Mouse (Mus musculus): ENCODE data around the gene Gapt. TPM values are rescaled to one million over a fixed set of nuclear protein-coding genes. Genes with fewer than 3 reads are reported as not detected.
"Not testable (repeated sequence)": the region's sequence is repeated elsewhere in the genome, so short reads cannot be mapped to it uniquely, and the experiment has no call there.

Gapt gene
- polyA plus RNA-seq (2015; fragmentation: Nextera tagmentation; extraction: Ambion mirVana): 0.11 and 0.35 TPM in 2 replicates

DNA sequence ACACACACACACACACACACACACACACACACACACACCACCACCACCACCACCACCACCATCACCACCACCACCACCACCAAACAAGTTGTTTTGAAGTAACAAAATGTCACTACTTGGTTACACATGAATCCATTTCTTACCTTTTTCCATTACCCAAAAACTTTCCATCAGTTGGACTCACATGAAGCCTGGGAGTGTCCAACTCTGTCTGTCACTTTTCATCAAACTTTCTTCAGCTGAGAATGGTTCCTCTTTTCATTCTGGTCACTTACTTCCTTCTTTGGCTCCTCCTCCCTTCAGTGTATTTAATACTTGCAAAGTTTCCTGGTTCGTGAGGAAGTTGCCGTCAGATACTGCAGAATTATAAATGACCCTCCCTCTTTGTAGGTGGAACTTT lies at the start of gene Gapt:
TSS of gene Gapt (minus strand) at position 259 of the 400 bp plus-strand sequence.
- Histone ChIP-seq H3K4me2 (no peak within 1 kb of the TSS), H3K27ac (replicated peaks) (no peak within 1 kb of the TSS), H3K4me3 (no peak within 1 kb of the TSS), H3K9ac (no peak within 1 kb of the TSS), H3K36me3 (no peaks in the 10 kb centered on the region), H3K9me3 (no peaks in the 10 kb centered on the region), H3K4me1 (no peaks in the 10 kb centered on the region), H3K27me3 (replicated peaks) (no peaks in the 10 kb centered on the region)
- WGBS: 78% methylated on average over 2 of the region's 2 CpGs
- ATAC-seq (ENCODE audit: extremely low read depth, insufficient number of reproducible peaks, low FRiP score, low TSS enrichment): no peak

GRCm38 (mm10) chr13:110406152-110406551 lies 49.2 kb upstream of the Gapt start:
- Histone ChIP-seq H3K4me1 (no peaks in the 10 kb centered on the region), H3K4me2 (no peak overlapping the region), H3K36me3 (peaks cover 9% of the 10 kb centered on the region), H3K27me3 (replicated peaks) (no peaks in the 10 kb centered on the region), H3K27ac (replicated peaks) (no peak overlapping the region), H3K9ac (no peak overlapping the region), H3K9me3 (no peaks in the 10 kb centered on the region), H3K4me3 (no peak overlapping the region)
- ATAC-seq (ENCODE audit: extremely low read depth, insufficient number of reproducible peaks, low FRiP score, low TSS enrichment): no peak
- WGBS: 78% methylated on average over 5 of the region's 5 CpGs

- peaks cover 24% of the 10 kb centered on the region for H3K36me3 ChIP-seq
- not testable (repeated sequence) for H3K4me1 ChIP-seq; H3K9me3 ChIP-seq; H3K27ac ChIP-seq (replicated peaks); H3K9ac ChIP-seq; ATAC-seq (ENCODE audit: extremely low read depth, insufficient number of reproducible peaks, low FRiP score, low TSS enrichment); H3K4me3 ChIP-seq; H3K27me3 ChIP-seq (replicated peaks); H3K4me2 ChIP-seq
- WGBS: 83% methylated on average over 5 of the region's 5 CpGs
These were observed 47.7 kb upstream of the Gapt start for GRCm38 (mm10) chr13:110404686-110405085.

- WGBS: 71% methylated on average over 8 of the region's 8 CpGs
These were observed 47.1 kb upstream of the Gapt start for GRCm38 (mm10) chr13:110404059-110404458.

GRCm38 (mm10) chr13:110401877-110402276 lies 44.9 kb upstream of the Gapt start:
- WGBS: 77% methylated on average over 2 of the region's 2 CpGs
- Histone ChIP-seq H3K4me2 (no peak overlapping the region), H3K27me3 (replicated peaks) (no peaks in the 10 kb centered on the region), H3K4me1 (peaks cover 32% of the 10 kb centered on the region), H3K4me3 (no peak overlapping the region), H3K27ac (replicated peaks) (no peak overlapping the region), H3K36me3 (peaks cover 52% of the 10 kb centered on the region), H3K9me3 (no peaks in the 10 kb centered on the region), H3K9ac (no peak overlapping the region)
- no peak for ATAC-seq (ENCODE audit: extremely low read depth, insufficient number of reproducible peaks, low FRiP score, low TSS enrichment)

More at GRCm38 (mm10) chr13:110404059-110404458, 47.1 kb upstream of the Gapt start:
- Histone ChIP-seq H3K4me2 (no peak overlapping the region), H3K4me3 (no peak overlapping the region), H3K4me1 (peaks cover 12% of the 10 kb centered on the region), H3K9ac (no peak overlapping the region), H3K27ac (replicated peaks) (no peak overlapping the region), H3K9me3 (no peaks in the 10 kb centered on the region), H3K36me3 (peaks cover 30% of the 10 kb centered on the region), H3K27me3 (replicated peaks) (no peaks in the 10 kb centered on the region)
- ATAC-seq (ENCODE audit: extremely low read depth, insufficient number of reproducible peaks, low FRiP score, low TSS enrichment): no peak

- no peak overlapping the region for H3K4me3 ChIP-seq
- no peak for ATAC-seq (ENCODE audit: extremely low read depth, insufficient number of reproducible peaks, low FRiP score, low TSS enrichment)
- H3K36me3 ChIP-seq: peaks cover 55% of the 10 kb centered on the region
- H3K9ac ChIP-seq: no peak overlapping the region
- H3K4me2 ChIP-seq: no peak overlapping the region
- peaks cover 34% of the 10 kb centered on the region for H3K4me1 ChIP-seq
- 0 out of 2 replicates have a peak overlapping the region, but pooled peaks have one; percentile 25 for H3K27ac ChIP-seq (replicated peaks)
- no peaks in the 10 kb centered on the region for H3K9me3 ChIP-seq
- WGBS: 67% methylated on average over 3 of the region's 3 CpGs
- H3K27me3 ChIP-seq (replicated peaks): no peaks in the 10 kb centered on the region
These were observed 44.4 kb upstream of the Gapt start for GRCm38 (mm10) chr13:110401443-110401842.

GRCm38 (mm10) chr13:110398513-110399270 lies 41.7 kb upstream of the Gapt start:
- peaks cover 60% of the 10 kb centered on the region for H3K36me3 ChIP-seq
- peak overlapping the region; percentile 95 for H3K9ac ChIP-seq
- H3K4me2 ChIP-seq: peak overlapping the region; percentile 85
- peaks cover 34% of the 10 kb centered on the region for H3K4me1 ChIP-seq
- peak overlapping the region; percentile 69 for H3K4me3 ChIP-seq
- ATAC-seq (ENCODE audit: extremely low read depth, insufficient number of reproducible peaks, low FRiP score, low TSS enrichment): no peak
- 64% methylated on average over 24 of the region's 24 CpGs for WGBS
- H3K27ac ChIP-seq (replicated peaks): peak overlapping the region; percentile 69
- H3K9me3 ChIP-seq: no peaks in the 10 kb centered on the region
- no peaks in the 10 kb centered on the region for H3K27me3 ChIP-seq (replicated peaks)

DNA sequence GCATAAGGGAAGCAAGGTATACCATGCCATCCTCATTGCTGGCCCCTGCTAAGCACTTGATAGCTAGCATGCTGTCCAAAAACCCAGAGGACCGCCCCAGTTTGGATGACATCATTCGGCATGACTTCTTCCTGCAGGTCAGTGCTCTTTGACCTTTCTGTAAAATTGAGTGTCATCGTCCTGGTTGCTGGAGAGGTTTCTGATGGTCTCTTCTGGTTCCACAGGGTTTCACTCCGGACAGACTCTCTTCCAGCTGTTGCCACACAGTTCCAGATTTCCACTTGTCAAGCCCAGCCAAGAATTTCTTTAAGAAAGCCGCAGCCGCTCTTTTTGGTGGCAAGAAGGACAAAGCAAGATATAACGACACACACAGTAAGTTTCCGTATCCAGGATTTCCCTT lies 40.8 kb upstream of the Gapt start:
- Histone ChIP-seq H3K9me3 (no peaks in the 10 kb centered on the region), H3K4me2 (peak overlapping the region; percentile 85), H3K4me3 (peak overlapping the region; percentile 69), H3K4me1 (peaks cover 34% of the 10 kb centered on the region), H3K36me3 (peaks cover 58% of the 10 kb centered on the region), H3K27me3 (replicated peaks) (no peaks in the 10 kb centered on the region), H3K9ac (peak overlapping the region; percentile 95), H3K27ac (replicated peaks) (peak overlapping the region; percentile 69)
- 68% methylated on average over 8 of the region's 8 CpGs for WGBS
- no peak for ATAC-seq (ENCODE audit: extremely low read depth, insufficient number of reproducible peaks, low FRiP score, low TSS enrichment)

DNA sequence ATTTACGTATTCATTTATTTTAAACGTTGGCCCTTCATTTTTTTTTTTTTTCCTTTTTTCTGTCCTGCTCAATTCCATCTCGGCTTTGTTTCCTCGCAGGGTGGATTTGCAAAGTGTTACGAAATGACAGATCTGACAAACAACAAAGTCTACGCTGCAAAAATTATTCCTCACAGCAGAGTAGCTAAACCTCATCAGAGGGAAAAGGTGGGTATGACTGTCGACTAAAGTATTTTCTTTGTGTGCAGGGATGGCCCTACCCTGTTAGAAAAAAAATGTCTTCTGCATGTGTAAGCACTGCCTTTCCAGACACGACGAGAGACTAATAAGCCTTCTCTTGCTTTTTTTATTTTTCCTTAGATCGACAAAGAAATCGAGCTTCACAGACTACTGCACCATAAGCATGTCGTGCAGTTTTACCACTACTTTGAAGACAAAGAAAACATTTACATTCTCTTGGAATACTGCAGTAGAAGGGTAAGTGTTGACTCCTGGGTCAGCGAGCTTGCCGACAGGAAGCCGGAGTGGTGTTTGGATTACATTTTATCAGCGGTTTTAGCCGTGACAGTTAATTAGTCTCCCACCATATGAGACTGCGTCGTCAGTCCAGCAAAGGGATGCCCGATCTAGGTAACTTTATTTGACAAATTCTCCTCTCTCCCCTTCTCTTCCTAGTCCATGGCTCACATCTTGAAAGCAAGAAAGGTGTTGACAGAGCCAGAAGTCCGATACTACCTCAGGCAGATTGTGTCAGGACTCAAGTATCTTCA lies 39.1 kb upstream of the Gapt start:
- no peak for ATAC-seq (ENCODE audit: extremely low read depth, insufficient number of reproducible peaks, low FRiP score, low TSS enrichment)
- H3K4me1 ChIP-seq: peaks cover 37% of the 10 kb centered on the region
- peak overlapping the region; percentile 93 for H3K27ac ChIP-seq (replicated peaks)
- 7% methylated on average over 21 of the region's 21 CpGs for WGBS
- peaks cover 50% of the 10 kb centered on the region for H3K36me3 ChIP-seq
- no peaks in the 10 kb centered on the region for H3K9me3 ChIP-seq
- H3K27me3 ChIP-seq (replicated peaks): no peaks in the 10 kb centered on the region
- H3K9ac ChIP-seq: peak overlapping the region; percentile 95
- H3K4me3 ChIP-seq: peak overlapping the region; percentile 69
- H3K4me2 ChIP-seq: peak overlapping the region; percentile 85

- Histone ChIP-seq H3K4me3 (peak overlapping the region; percentile 69), H3K4me2 (peak overlapping the region; percentile 85), H3K27ac (replicated peaks) (peak overlapping the region; percentile 93), H3K9me3 (no peaks in the 10 kb centered on the region), H3K4me1 (peaks cover 36% of the 10 kb centered on the region), H3K9ac (peak overlapping the region; percentile 95), H3K27me3 (replicated peaks) (no peaks in the 10 kb centered on the region), H3K36me3 (peaks cover 42% of the 10 kb centered on the region)
- peak; percentile 15; the same call in 1 of the 2 replicates for ATAC-seq (ENCODE audit: extremely low read depth, insufficient number of reproducible peaks, low FRiP score, low TSS enrichment)
- under 1% methylated on average over 40 of the region's 41 CpGs for WGBS
These were observed 38.3 kb upstream of the Gapt start for GRCm38 (mm10) chr13:110395179-110395794.
